Mouse (Mus musculus): ENCODE data around the gene Wdr86. TPM values are rescaled to one million over a fixed set of nuclear protein-coding genes. Genes with fewer than 3 reads are reported as not detected.
A peak's percentile ranks its signal among the peaks of the same experiment; 100 is the strongest.
"Not testable (repeated sequence)": the region's sequence is repeated elsewhere in the genome, so short reads cannot be mapped to it uniquely, and the experiment has no call there.

The Wdr86 gene
- total RNA-seq, 2 experiments from 2014 or later = 0.39 to 0.52 TPM

GRCm38 (mm10) chr5:24733134-24733533, 2.6 kb upstream of the Wdr86 start:
- DNase-seq = no peak

- DNase-seq = no peak
Measured at GRCm38 (mm10) chr5:24730986-24731385, 459 bp upstream of the Wdr86 start.

GRCm38 (mm10) chr5:24729797-24730487, 585 bp downstream of the Wdr86 start:
- no peak for DNase-seq

GRCm38 (mm10) chr5:24726901-24727836, 3.4 kb downstream of the Wdr86 start:
- no peak for DNase-seq

GRCm38 (mm10) chr5:24725897-24726296, 4.6 kb downstream of the Wdr86 start:
- no peak for DNase-seq

- DNase-seq = no peak
Measured at GRCm38 (mm10) chr5:24724805-24725204, 5.7 kb downstream of the Wdr86 start.

GRCm38 (mm10) chr5:24724270-24724634, 6.3 kb downstream of the Wdr86 start:
- DNase-seq = no peak

- DNase-seq = no peak
Measured at GRCm38 (mm10) chr5:24723527-24724269, 6.8 kb downstream of the Wdr86 start.

- DNase-seq = no peak
Measured at GRCm38 (mm10) chr5:24719852-24720251, 10.7 kb downstream of the Wdr86 start.

DNA sequence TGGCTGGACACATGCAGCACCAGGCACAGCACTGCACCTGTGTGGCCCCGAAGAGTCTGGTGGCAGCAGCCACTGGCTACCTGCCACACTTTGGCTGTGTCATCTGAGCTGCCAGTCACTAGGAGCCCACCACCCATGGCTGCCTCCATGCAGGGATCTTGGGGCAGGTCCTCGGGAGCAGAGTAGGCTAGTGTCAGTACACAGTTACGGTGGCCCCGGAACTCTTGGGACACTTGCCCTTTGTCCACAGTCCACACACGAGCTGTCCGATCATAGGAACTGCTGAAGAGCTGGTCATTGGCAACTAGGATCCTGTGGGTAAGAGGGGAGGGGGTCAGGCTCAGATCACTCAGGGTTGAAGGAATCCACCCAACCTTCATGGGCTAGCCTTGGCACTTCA, 12.5 kb downstream of the Wdr86 start:
- no peak for DNase-seq

DNA sequence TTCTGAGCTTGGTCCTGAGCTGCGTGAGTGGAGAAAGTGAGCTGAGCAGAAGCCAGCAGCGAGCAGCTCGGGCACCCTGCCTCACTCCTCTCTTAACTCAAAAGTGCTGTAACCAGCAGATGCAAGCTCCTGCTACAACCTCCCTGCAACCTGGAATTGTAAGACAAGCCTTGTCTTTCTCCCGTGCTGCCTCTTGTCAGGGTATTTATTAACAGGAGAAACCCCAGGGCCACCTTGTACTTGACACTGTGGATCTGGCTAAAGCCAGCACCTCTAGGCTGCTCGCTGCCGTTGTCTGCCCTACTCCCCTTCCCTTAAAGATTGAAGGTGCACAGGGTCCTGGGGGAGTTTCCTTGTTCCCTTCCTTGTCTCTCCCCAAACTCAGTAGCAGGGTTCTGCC, 16.5 kb downstream of the Wdr86 start:
- DNase-seq = no peak

- DNase-seq = peak; percentile 24 to 32
Measured at GRCm38 (mm10) chr5:24713199-24713598, 17.3 kb downstream of the Wdr86 start.

DNA sequence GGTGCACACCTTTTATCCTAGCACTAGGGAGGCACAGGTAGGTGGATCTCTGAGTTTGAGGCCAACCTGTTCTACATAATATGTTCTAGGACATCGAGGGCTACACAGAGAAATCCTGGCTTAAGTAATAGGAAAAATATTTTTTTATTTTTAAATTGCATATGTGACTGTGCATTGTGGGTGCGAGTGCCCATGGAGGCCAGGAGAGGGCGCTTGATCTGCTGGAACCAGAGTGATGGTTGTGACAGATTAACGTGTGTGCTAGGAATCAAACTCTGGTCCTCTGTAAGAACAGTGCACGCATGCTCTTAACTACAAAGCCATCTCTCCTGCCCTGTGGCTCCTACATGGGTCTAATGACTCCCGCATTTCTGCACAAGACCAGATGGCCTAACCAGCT, 18.9 kb downstream of the Wdr86 start:
- no peak for DNase-seq

DNA sequence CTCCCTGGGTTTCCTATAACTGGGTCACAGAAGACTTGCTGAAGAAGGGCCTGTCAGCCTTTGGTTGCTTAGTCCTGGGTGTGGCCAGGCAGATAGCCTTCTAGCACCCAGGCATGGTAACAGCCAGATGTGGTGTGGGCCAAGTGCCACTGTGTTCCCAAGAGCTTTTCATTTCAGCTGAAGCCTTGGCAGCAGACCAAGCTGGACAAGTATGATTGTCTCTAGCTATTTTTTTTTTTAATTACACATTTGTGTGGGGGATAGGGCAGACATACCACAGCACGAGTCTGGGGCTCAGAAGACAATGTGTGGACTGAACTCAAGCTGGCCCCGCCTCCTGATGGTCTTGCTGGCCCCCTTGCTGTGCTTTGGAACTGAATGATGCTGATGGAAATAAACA, 20.6 kb downstream of the Wdr86 start:
- peak; percentile 66 for DNase-seq

- DNase-seq = no peak
Measured at GRCm38 (mm10) chr5:24704615-24705014, 25.9 kb downstream of the Wdr86 start.

DNA sequence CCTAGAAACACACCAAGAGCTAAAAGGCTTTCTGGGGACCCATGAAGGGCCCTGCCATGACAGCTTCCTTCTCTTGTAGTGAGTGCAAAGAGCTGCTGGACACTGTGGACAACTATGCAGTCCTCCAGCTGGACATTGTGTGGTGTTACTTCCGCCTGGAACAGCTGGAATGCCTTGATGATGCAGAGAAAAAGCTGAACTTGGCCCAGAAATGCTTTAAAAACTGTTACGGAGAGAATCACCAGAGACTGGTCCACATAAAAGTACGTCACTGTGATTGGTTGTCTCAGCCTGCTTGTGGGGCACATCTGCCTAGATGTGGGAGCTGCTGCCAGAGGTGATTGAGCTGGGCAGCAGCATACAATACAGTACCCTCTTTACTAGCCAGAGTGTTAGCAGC, 29.3 kb downstream of the Wdr86 start:
- DNase-seq = peak in 1 of 2 experiments; percentile 36

GRCm38 (mm10) chr5:24696704-24697103, 33.8 kb downstream of the Wdr86 start:
- DNase-seq = no peak

DNA sequence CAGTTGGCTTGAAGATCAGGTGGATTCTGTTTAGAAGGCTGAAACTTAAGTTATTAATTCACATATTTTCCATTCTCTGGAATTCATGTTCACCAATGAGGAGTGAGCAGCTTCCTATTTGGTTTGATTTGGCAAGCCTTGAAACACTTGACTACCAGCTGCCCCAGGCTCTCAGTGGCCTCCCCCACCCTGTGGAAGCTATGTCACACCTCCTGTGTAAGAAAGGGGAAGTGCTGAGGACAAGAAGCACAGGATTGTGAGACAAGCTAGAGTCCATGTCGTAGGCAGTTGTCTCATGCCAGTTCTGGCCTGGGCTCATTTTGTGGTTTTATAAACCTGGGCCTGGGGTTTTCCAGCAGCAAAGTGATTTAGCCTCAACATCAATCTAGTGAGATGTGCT, 42.8 kb downstream of the Wdr86 start:
- DNase-seq = peak in 1 of 2 experiments; percentile 52

- not testable (repeated sequence) for DNase-seq
Measured at GRCm38 (mm10) chr5:24686671-24687420, 43.7 kb downstream of the Wdr86 start.

DNA sequence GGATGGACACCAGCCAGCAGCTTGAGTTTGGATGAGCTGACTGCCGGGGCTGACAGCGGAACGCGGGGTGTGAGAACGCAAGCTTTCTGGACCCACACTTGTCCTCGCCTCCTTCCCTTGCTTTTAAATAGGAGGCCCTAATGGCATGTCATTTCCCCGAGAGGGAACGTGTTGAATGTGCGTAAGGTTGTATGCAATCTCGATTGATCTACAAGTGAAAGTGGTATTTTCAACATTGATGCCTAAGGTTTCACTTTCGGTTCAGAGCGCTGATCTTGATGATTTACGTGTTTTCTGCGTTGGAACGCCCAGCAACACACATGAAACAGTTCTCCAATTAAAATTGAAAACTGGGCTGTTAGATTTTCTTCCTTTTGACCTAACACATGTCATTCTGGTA, 44.4 kb downstream of the Wdr86 start:
- DNase-seq = no peak

GRCm38 (mm10) chr5:24685366-24686093, 45.0 kb downstream of the Wdr86 start, which contains the start of gene Nub1:
Gene Nub1, plus strand, starts transcription at chr5:24685532.
- peak; percentile 99 for DNase-seq

Data from heart, adult 18-20 months (tissue).